Mouse (Mus musculus) forebrain, embryonic 12.5 days (tissue): ENCODE results near the gene Atxn2l. TPM values are rescaled to one million over a fixed set of nuclear protein-coding genes. Genes with fewer than 3 reads are reported as not detected.
"Not testable (repeated sequence)": the region's sequence is repeated elsewhere in the genome, so short reads cannot be mapped to it uniquely, and the experiment has no call there.

Source experiments
- ATAC-seq: fragments of 200-750 bp; cut with Nextera tagmentation; 2 replicates; pipeline ENCODE4 v1.8.0; 2017; ENCODE audit warnings: moderate TSS enrichment; ENCODE audit not compliant: low FRiP score
- H3K27ac ChIP-seq: fragments of 300-500 bp; sonication (generic); 2 replicates; pipeline ENCODE4 v1.5.1; 2016; ENCODE audit warnings: mild to moderate bottlenecking
- H3K27me3 ChIP-seq: fragments of 300-500 bp; sonication (generic); 2 replicates; pipeline ENCODE4 v1.6.1; 2016; ENCODE audit warnings: mild to moderate bottlenecking
- H3K36me3 ChIP-seq: fragments of 300-500 bp; sonication (generic); replicated peaks from 2 replicates; pipeline ENCODE4 v1.6.1; 2016; ENCODE audit warnings: mild to moderate bottlenecking
- H3K4me1 ChIP-seq: fragments of 300-500 bp; sonication (generic); 2 replicates; pipeline ENCODE4 v1.6.1; 2016
- H3K4me2 ChIP-seq: fragments of 300-500 bp; sonication (generic); 2 replicates; pipeline ENCODE4 v1.6.1; 2016; ENCODE audit warnings: mild to moderate bottlenecking, moderate library complexity
- H3K4me3 ChIP-seq: fragments of 300-500 bp; sonication (generic); replicated peaks from 2 replicates; pipeline ENCODE4 v1.5.1; 2016; ENCODE audit warnings: mild to moderate bottlenecking
- H3K9ac ChIP-seq: fragments of 300-500 bp; sonication (generic); 2 replicates; pipeline ENCODE4 v1.6.1; 2016; ENCODE audit warnings: mild to moderate bottlenecking
- H3K9me3 ChIP-seq: fragments of 300-500 bp; sonication (generic); 2 replicates; pipeline ENCODE4 v1.6.1; 2016
- WGBS: fragments of 180-500 bp; shearing (Covaris S2); methylation state at CpG from one replicate; pipeline ENCODE4 v1.1.7; 2016; 5-methylcytosine and 5-hydroxymethylcytosine counted together
- polyA plus RNA-seq: library from polyadenylated mRNA; unstranded; fragments of >200 nt; fragmentation: Nextera tagmentation; extraction: Ambion mirVana; gene quantifications from 2 replicates; pipeline ENCODE4 v1.2.1, GENCODE M21; 2016

Gene Atxn2l
- polyA plus RNA-seq, 1 experiment from 2014 or later: 76.6 TPM

- ATAC-seq: no peak
- Histone ChIP-seq H3K27me3 (no peaks in the 10 kb centered on the region), H3K4me3 (no peak overlapping the region), H3K27ac (no peak overlapping the region), H3K9ac (no peak overlapping the region), H3K4me2 (no peak overlapping the region), H3K9me3 (no peaks in the 10 kb centered on the region), H3K4me1 (peaks cover 5% of the 10 kb centered on the region), H3K36me3 (no peaks in the 10 kb centered on the region)
- WGBS: 93% methylated on average over 8 of the region's 8 CpGs
Measured at GRCm38 (mm10) chr7:126507126-126507778, 4.0 kb upstream of the Atxn2l start.

- Histone ChIP-seq H3K4me1 (peaks cover 18% of the 10 kb centered on the region), H3K27ac (no peak overlapping the region), H3K4me2 (no peak overlapping the region), H3K9ac (no peak overlapping the region), H3K36me3 (peaks cover 14% of the 10 kb centered on the region), H3K9me3 (no peaks in the 10 kb centered on the region), H3K4me3 (no peak overlapping the region), H3K27me3 (no peaks in the 10 kb centered on the region)
- ATAC-seq: no peak
- 82% methylated on average over 2 of the region's 2 CpGs for WGBS
Measured at GRCm38 (mm10) chr7:126504913-126505312, 1.7 kb upstream of the Atxn2l start.

- peaks cover 35% of the 10 kb centered on the region for H3K36me3 ChIP-seq
- peak overlapping the region; percentile 99 for H3K27ac ChIP-seq
- H3K4me2 ChIP-seq: peak overlapping the region; percentile 78
- H3K4me3 ChIP-seq: peak overlapping the region; percentile 93
- peak overlapping the region; percentile 100 for H3K9ac ChIP-seq
- under 1% methylated on average over 40 of the region's 40 CpGs for WGBS
- no peaks in the 10 kb centered on the region for H3K27me3 ChIP-seq
- no peak; the same call in 1 of the 2 replicates for ATAC-seq
- peaks cover 18% of the 10 kb centered on the region for H3K4me1 ChIP-seq
- H3K9me3 ChIP-seq: no peaks in the 10 kb centered on the region
Measured at GRCm38 (mm10) chr7:126502751-126503150, 486 bp downstream of the Atxn2l start.

- Histone ChIP-seq H3K27me3 (no peaks in the 10 kb centered on the region), H3K4me2 (peak overlapping the region; percentile 78), H3K27ac (peak overlapping the region; percentile 99), H3K9me3 (no peaks in the 10 kb centered on the region), H3K4me3 (peak overlapping the region; percentile 93), H3K9ac (peak overlapping the region; percentile 100), H3K36me3 (peaks cover 41% of the 10 kb centered on the region), H3K4me1 (peaks cover 18% of the 10 kb centered on the region)
- peak; percentile 90 for ATAC-seq
- under 1% methylated on average over 52 of the region's 57 CpGs for WGBS
Measured at GRCm38 (mm10) chr7:126502023-126502741, 1.1 kb downstream of the Atxn2l start.

- Histone ChIP-seq H3K27me3 (no peaks in the 10 kb centered on the region), H3K36me3 (peaks cover 46% of the 10 kb centered on the region), H3K9ac (peak overlapping the region; percentile 68), H3K4me2 (peak overlapping the region; percentile 78), H3K27ac (peak overlapping the region; percentile 99), H3K4me1 (peaks cover 18% of the 10 kb centered on the region), H3K9me3 (no peaks in the 10 kb centered on the region), H3K4me3 (peak overlapping the region; percentile 93)
- no peak for ATAC-seq
- WGBS: 4% methylated on average over 9 of the region's 9 CpGs
Measured at GRCm38 (mm10) chr7:126501684-126502022, 1.6 kb downstream of the Atxn2l start.

GRCm38 (mm10) chr7:126499416-126499815 lies 3.8 kb downstream of the Atxn2l start:
- no peaks in the 10 kb centered on the region for H3K9me3 ChIP-seq
- no peak overlapping the region for H3K9ac ChIP-seq
- peaks cover 69% of the 10 kb centered on the region for H3K36me3 ChIP-seq
- no peak overlapping the region for H3K4me3 ChIP-seq
- no peaks in the 10 kb centered on the region for H3K27me3 ChIP-seq
- WGBS: 93% methylated on average over 7 of the region's 7 CpGs
- ATAC-seq: no peak
- no peak overlapping the region for H3K27ac ChIP-seq
- H3K4me1 ChIP-seq: peaks cover 18% of the 10 kb centered on the region
- H3K4me2 ChIP-seq: no peak overlapping the region

- H3K36me3 ChIP-seq: peaks cover 83% of the 10 kb centered on the region
Measured at GRCm38 (mm10) chr7:126497966-126498365, 5.3 kb downstream of the Atxn2l start.

GRCm38 (mm10) chr7:126496475-126496874 lies 6.8 kb downstream of the Atxn2l start:
- H3K9me3 ChIP-seq: no peaks in the 10 kb centered on the region
- H3K9ac ChIP-seq: no peak overlapping the region
- no peak overlapping the region for H3K27ac ChIP-seq
- H3K27me3 ChIP-seq: no peaks in the 10 kb centered on the region
- H3K4me1 ChIP-seq: peaks cover 11% of the 10 kb centered on the region
- H3K4me2 ChIP-seq: no peak overlapping the region
- WGBS: 92% methylated on average over 5 of the region's 5 CpGs
- ATAC-seq: no peak
- no peak overlapping the region for H3K4me3 ChIP-seq
- peaks cover 98% of the 10 kb centered on the region for H3K36me3 ChIP-seq

More at GRCm38 (mm10) chr7:126497966-126498365, 5.3 kb downstream of the Atxn2l start:
- no peaks in the 10 kb centered on the region for H3K27me3 ChIP-seq
- H3K4me3 ChIP-seq: no peak overlapping the region
- WGBS: 88% methylated on average over 12 of the region's 12 CpGs
- ATAC-seq: no peak
- no peaks in the 10 kb centered on the region for H3K9me3 ChIP-seq
- H3K4me2 ChIP-seq: no peak overlapping the region
- H3K27ac ChIP-seq: no peak overlapping the region
- peaks cover 13% of the 10 kb centered on the region for H3K4me1 ChIP-seq
- no peak overlapping the region for H3K9ac ChIP-seq

GRCm38 (mm10) chr7:126494120-126494519 lies 9.1 kb downstream of the Atxn2l start:
- Histone ChIP-seq H3K4me3 (no peak overlapping the region), H3K36me3 (peaks cover 98% of the 10 kb centered on the region), H3K27me3 (no peaks in the 10 kb centered on the region), H3K4me2 (no peak overlapping the region), H3K9ac (no peak overlapping the region), H3K27ac (no peak overlapping the region), H3K4me1 (no peaks in the 10 kb centered on the region), H3K9me3 (no peaks in the 10 kb centered on the region)
- no peak for ATAC-seq
- WGBS: 90% methylated on average over 6 of the region's 6 CpGs

GRCm38 (mm10) chr7:126491973-126492372 lies 11.3 kb downstream of the Atxn2l start:
- WGBS: 68% methylated on average over 11 of the region's 11 CpGs
- no peak overlapping the region for H3K4me2 ChIP-seq
- peaks cover 11% of the 10 kb centered on the region for H3K4me1 ChIP-seq
- no peak overlapping the region for H3K9ac ChIP-seq
- no peak for ATAC-seq
- H3K27ac ChIP-seq: no peak overlapping the region
- peaks cover 80% of the 10 kb centered on the region for H3K36me3 ChIP-seq
- no peaks in the 10 kb centered on the region for H3K27me3 ChIP-seq
- H3K9me3 ChIP-seq: no peaks in the 10 kb centered on the region
- H3K4me3 ChIP-seq: no peak overlapping the region

GRCm38 (mm10) chr7:126491005-126491404 lies 12.2 kb downstream of the Atxn2l start:
- WGBS: 83% methylated on average over 1 of the region's 1 CpGs
- peaks cover 71% of the 10 kb centered on the region for H3K36me3 ChIP-seq
- H3K27me3 ChIP-seq: no peaks in the 10 kb centered on the region
- no peak overlapping the region for H3K9ac ChIP-seq
- no peak overlapping the region for H3K4me2 ChIP-seq
- no peak overlapping the region for H3K4me3 ChIP-seq
- H3K27ac ChIP-seq: no peak overlapping the region
- peaks cover 13% of the 10 kb centered on the region for H3K4me1 ChIP-seq
- H3K9me3 ChIP-seq: no peaks in the 10 kb centered on the region
- no peak for ATAC-seq

- peak; percentile 34; the same call in 1 of the 2 replicates for ATAC-seq
- Histone ChIP-seq H3K4me1 (peaks cover 13% of the 10 kb centered on the region), H3K4me2 (peak overlapping the region; percentile 98), H3K4me3 (peak overlapping the region; percentile 68), H3K9ac (peak overlapping the region; percentile 69), H3K36me3 (peaks cover 39% of the 10 kb centered on the region)
- 20% methylated on average over 24 of the region's 25 CpGs for WGBS
- not testable (repeated sequence) for H3K9me3 ChIP-seq, H3K27ac ChIP-seq, H3K27me3 ChIP-seq
Measured at GRCm38 (mm10) chr7:126487617-126488385, 15.4 kb downstream of the Atxn2l start.
